Mouse (Mus musculus): ENCODE measurements around the gene Zfp143. TPM values are rescaled to one million over a fixed set of nuclear protein-coding genes. Genes with fewer than 3 reads are reported as not detected.

The Zfp143 gene
- polyA plus RNA-seq, 1 experiment from 2014 or later = 22.1 TPM

GRCm38 (mm10) chr7:110083386-110084165, 22.6 kb downstream of the Zfp143 start:
- H3K4me1 ChIP-seq (ENCODE audit: control insufficient read depth, insufficient read depth, low read length) = no peaks in the 10 kb centered on the region
- H3K9ac ChIP-seq (ENCODE audit: low read depth, low read length) = no peak overlapping the region
- 0 out of 2 replicates have a peak, but pooled peaks cover 2% of the 10 kb centered on the region for H3K9me3 ChIP-seq (ENCODE audit: control insufficient read depth, low read length)
- no peaks in the 10 kb centered on the region for H3K27me3 ChIP-seq (ENCODE audit: control insufficient read depth, insufficient read depth, low read length)
- WGBS = 72% methylated on average over 13 of the region's 13 CpGs
- H3K4me3 ChIP-seq (ENCODE audit: low read length) = no peak overlapping the region
- no peak overlapping the region for H3K4me2 ChIP-seq (replicated peaks; ENCODE audit: low read depth, low read length)
- H3K27ac ChIP-seq (ENCODE audit: low read depth, low read length) = no peak overlapping the region
- no peak for ATAC-seq (ENCODE audit: low FRiP score, low TSS enrichment)
- peaks cover 83% of the 10 kb centered on the region for H3K36me3 ChIP-seq (ENCODE audit: control insufficient read depth, insufficient read depth, low read length)

- Histone ChIP-seq H3K27me3 (ENCODE audit: control insufficient read depth, insufficient read depth, low read length) (no peaks in the 10 kb centered on the region), H3K4me1 (ENCODE audit: control insufficient read depth, insufficient read depth, low read length) (no peaks in the 10 kb centered on the region), H3K4me2 (replicated peaks; ENCODE audit: low read depth, low read length) (no peak overlapping the region), H3K36me3 (ENCODE audit: control insufficient read depth, insufficient read depth, low read length) (peaks cover 84% of the 10 kb centered on the region), H3K9me3 (ENCODE audit: control insufficient read depth, low read length) (0 out of 2 replicates have a peak, but pooled peaks cover 2% of the 10 kb centered on the region), H3K27ac (ENCODE audit: low read depth, low read length) (no peak overlapping the region), H3K4me3 (ENCODE audit: low read length) (no peak overlapping the region), H3K9ac (ENCODE audit: low read depth, low read length) (no peak overlapping the region)
- ATAC-seq (ENCODE audit: low FRiP score, low TSS enrichment) = no peak
These were observed 24.2 kb downstream of the Zfp143 start for GRCm38 (mm10) chr7:110085217-110085616.

DNA sequence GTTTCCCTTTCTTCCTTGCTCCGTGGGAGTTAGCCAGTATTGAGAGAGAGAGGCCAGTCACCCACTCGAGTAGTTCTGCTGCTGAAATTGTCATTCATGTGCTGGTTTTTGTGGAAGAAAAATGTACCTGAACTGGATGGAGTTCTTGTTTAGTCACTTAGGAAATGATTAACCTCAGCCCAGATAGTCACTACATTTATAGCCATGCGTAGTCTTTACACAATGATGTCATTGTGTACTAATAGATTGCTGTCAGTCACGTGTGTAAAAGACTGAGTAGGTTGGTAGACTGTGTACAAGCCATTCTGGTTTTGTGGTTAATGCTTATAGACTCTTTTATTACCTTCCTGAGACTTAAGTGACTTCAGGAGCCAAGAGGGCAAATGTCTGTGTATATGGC, 26.9 kb downstream of the Zfp143 start:
- peaks cover 79% of the 10 kb centered on the region for H3K36me3 ChIP-seq (ENCODE audit: control insufficient read depth, insufficient read depth, low read length)
- H3K27me3 ChIP-seq (ENCODE audit: control insufficient read depth, insufficient read depth, low read length) = no peaks in the 10 kb centered on the region
- no peaks in the 10 kb centered on the region for H3K4me1 ChIP-seq (ENCODE audit: control insufficient read depth, insufficient read depth, low read length)
- no peak overlapping the region for H3K4me3 ChIP-seq (ENCODE audit: low read length)
- WGBS = 75% methylated on average over 4 of the region's 4 CpGs
- H3K27ac ChIP-seq (ENCODE audit: low read depth, low read length) = peak overlapping the region; percentile 6; the same call in 1 of the 2 replicates
- no peaks in the 10 kb centered on the region for H3K9me3 ChIP-seq (ENCODE audit: control insufficient read depth, low read length)
- H3K4me2 ChIP-seq (replicated peaks; ENCODE audit: low read depth, low read length) = no peak overlapping the region
- no peak overlapping the region for H3K9ac ChIP-seq (ENCODE audit: low read depth, low read length)
- peak; percentile 60; the same call in 1 of the 2 replicates for ATAC-seq (ENCODE audit: low FRiP score, low TSS enrichment)

GRCm38 (mm10) chr7:110091670-110092069, 30.7 kb downstream of the Zfp143 start:
- no peaks in the 10 kb centered on the region for H3K27me3 ChIP-seq (ENCODE audit: control insufficient read depth, insufficient read depth, low read length)
- H3K4me2 ChIP-seq (replicated peaks; ENCODE audit: low read depth, low read length) = no peak overlapping the region
- no peak for ATAC-seq (ENCODE audit: low FRiP score, low TSS enrichment)
- no peak overlapping the region for H3K4me3 ChIP-seq (ENCODE audit: low read length)
- H3K27ac ChIP-seq (ENCODE audit: low read depth, low read length) = no peak overlapping the region
- peaks cover 84% of the 10 kb centered on the region for H3K36me3 ChIP-seq (ENCODE audit: control insufficient read depth, insufficient read depth, low read length)
- WGBS = 85% methylated on average over 7 of the region's 7 CpGs
- no peaks in the 10 kb centered on the region for H3K9me3 ChIP-seq (ENCODE audit: control insufficient read depth, low read length)
- no peak overlapping the region for H3K9ac ChIP-seq (ENCODE audit: low read depth, low read length)
- H3K4me1 ChIP-seq (ENCODE audit: control insufficient read depth, insufficient read depth, low read length) = no peaks in the 10 kb centered on the region

DNA sequence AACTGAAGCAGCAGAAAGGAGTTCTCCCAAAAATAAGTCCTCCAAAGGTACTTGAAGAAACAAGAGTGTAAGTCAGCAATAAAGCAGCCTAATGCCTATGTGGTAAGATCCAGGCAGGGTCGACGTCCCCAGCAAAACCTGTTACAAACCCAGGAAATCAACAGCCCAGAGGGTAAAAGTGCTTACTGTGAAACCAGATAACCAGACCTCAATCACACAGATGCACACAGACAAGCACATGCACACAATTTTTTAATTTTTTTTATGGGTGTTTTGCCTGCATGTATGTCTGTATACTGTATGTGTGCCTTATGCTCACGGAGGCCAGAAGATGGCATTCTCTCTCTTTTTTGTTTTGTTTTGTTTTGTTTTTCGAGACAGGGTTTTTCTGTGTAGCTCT, 35.3 kb downstream of the Zfp143 start:
- Histone ChIP-seq H3K27ac (ENCODE audit: low read depth, low read length) (peak overlapping the region; percentile 26), H3K27me3 (ENCODE audit: control insufficient read depth, insufficient read depth, low read length) (no peaks in the 10 kb centered on the region), H3K9me3 (ENCODE audit: control insufficient read depth, low read length) (no peaks in the 10 kb centered on the region), H3K36me3 (ENCODE audit: control insufficient read depth, insufficient read depth, low read length) (peaks cover 56% of the 10 kb centered on the region), H3K9ac (ENCODE audit: low read depth, low read length) (no peak overlapping the region), H3K4me2 (replicated peaks; ENCODE audit: low read depth, low read length) (no peak overlapping the region), H3K4me1 (ENCODE audit: control insufficient read depth, insufficient read depth, low read length) (0 out of 2 replicates have a peak, but pooled peaks cover 5% of the 10 kb centered on the region), H3K4me3 (ENCODE audit: low read length) (no peak overlapping the region)
- 79% methylated on average over 4 of the region's 4 CpGs for WGBS
- no peak for ATAC-seq (ENCODE audit: low FRiP score, low TSS enrichment)

DNA sequence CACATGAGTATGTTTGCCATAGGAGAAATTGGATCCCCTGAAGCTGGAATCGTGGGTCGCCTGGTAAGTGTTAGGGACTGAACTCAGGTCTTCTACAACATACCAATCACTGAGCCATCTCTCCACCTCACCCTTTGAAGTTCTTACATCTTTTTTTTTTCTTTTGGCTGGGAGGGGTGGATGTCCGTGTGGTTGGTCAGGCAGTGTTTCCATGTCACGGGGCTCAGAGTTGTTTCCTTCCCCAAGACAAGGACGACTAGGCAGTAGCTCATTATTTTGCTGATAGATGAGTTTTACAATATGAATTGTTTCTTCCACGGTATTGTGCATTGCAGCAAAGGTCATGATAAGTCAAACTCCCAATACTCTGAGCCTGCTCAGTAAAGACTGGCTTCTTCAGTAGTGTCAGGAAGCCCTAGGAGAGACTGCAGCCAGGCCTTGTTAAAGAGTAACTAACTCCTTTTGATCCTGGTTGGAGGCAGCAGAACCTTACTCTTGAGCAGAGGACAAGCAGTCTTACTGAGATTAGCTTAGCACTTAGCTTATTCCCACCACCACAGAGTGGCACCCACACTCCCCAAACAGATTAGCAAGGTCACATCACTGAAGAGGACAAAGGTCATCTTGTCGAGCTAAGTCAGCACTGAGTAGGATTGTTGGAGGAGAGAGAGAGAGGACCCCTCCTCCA, 36.2 kb downstream of the Zfp143 start:
- H3K27me3 ChIP-seq (ENCODE audit: control insufficient read depth, insufficient read depth, low read length) = no peaks in the 10 kb centered on the region
- peaks cover 47% of the 10 kb centered on the region for H3K36me3 ChIP-seq (ENCODE audit: control insufficient read depth, insufficient read depth, low read length)

GRCm38 (mm10) chr7:110100854-110101253, 39.8 kb downstream of the Zfp143 start:
- peak overlapping the region; percentile 62; the same call in 1 of the 2 replicates for H3K27ac ChIP-seq (ENCODE audit: low read depth, low read length)
- H3K4me1 ChIP-seq (ENCODE audit: control insufficient read depth, insufficient read depth, low read length) = 0 out of 2 replicates have a peak, but pooled peaks cover 5% of the 10 kb centered on the region
- peak; percentile 17; the same call in 1 of the 2 replicates for ATAC-seq (ENCODE audit: low FRiP score, low TSS enrichment)
- H3K27me3 ChIP-seq (ENCODE audit: control insufficient read depth, insufficient read depth, low read length) = no peaks in the 10 kb centered on the region
- no peak overlapping the region for H3K4me3 ChIP-seq (ENCODE audit: low read length)
- H3K4me2 ChIP-seq (replicated peaks; ENCODE audit: low read depth, low read length) = no peak overlapping the region
- no peaks in the 10 kb centered on the region for H3K9me3 ChIP-seq (ENCODE audit: control insufficient read depth, low read length)
- H3K36me3 ChIP-seq (ENCODE audit: control insufficient read depth, insufficient read depth, low read length) = peaks cover 12% of the 10 kb centered on the region; the same call in 1 of the 2 replicates
- 34% methylated on average over 6 of the region's 6 CpGs for WGBS
- peak overlapping the region; percentile 7; the same call in 1 of the 2 replicates for H3K9ac ChIP-seq (ENCODE audit: low read depth, low read length)

More for the DNA sequence above, 36.2 kb downstream of the Zfp143 start:
- Histone ChIP-seq H3K27ac (ENCODE audit: low read depth, low read length) (peak overlapping the region; percentile 43), H3K4me1 (ENCODE audit: control insufficient read depth, insufficient read depth, low read length) (0 out of 2 replicates have a peak, but pooled peaks cover 5% of the 10 kb centered on the region), H3K9ac (ENCODE audit: low read depth, low read length) (no peak overlapping the region), H3K4me2 (replicated peaks; ENCODE audit: low read depth, low read length) (no peak overlapping the region), H3K4me3 (ENCODE audit: low read length) (no peak overlapping the region), H3K9me3 (ENCODE audit: control insufficient read depth, low read length) (no peaks in the 10 kb centered on the region)
- ATAC-seq (ENCODE audit: low FRiP score, low TSS enrichment) = peak; percentile 58; the same call in 1 of the 2 replicates
- WGBS = 42% methylated on average over 7 of the region's 7 CpGs

DNA sequence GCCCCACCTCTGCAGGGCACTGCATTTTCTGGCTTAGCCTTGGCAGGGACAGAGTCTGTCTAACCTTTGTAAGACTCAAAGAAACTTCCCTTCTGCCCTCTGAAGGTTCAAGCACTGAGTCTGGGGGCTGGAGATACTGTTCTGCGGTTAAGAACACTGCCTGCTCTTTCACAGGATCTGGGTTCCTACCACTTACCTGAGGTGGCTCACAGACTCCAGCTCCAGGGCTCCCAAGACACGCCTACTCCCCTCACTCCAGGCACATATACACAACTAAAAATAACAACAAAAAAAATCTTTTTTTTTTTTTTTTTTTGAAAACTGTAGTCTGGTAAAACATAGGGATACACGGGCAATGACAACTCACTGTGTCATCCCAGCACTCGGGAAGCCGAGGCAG, 40.2 kb downstream of the Zfp143 start:
- WGBS = 68% methylated on average over 5 of the region's 5 CpGs

More for the DNA sequence above, 40.2 kb downstream of the Zfp143 start:
- Histone ChIP-seq H3K4me2 (replicated peaks; ENCODE audit: low read depth, low read length) (no peak overlapping the region), H3K27me3 (ENCODE audit: control insufficient read depth, insufficient read depth, low read length) (no peaks in the 10 kb centered on the region), H3K4me1 (ENCODE audit: control insufficient read depth, insufficient read depth, low read length) (0 out of 2 replicates have a peak, but pooled peaks cover 5% of the 10 kb centered on the region), H3K9me3 (ENCODE audit: control insufficient read depth, low read length) (no peaks in the 10 kb centered on the region), H3K4me3 (ENCODE audit: low read length) (no peak overlapping the region), H3K27ac (ENCODE audit: low read depth, low read length) (peak overlapping the region; percentile 62; the same call in 1 of the 2 replicates), H3K36me3 (ENCODE audit: control insufficient read depth, insufficient read depth, low read length) (peaks cover 8% of the 10 kb centered on the region; the same call in 1 of the 2 replicates), H3K9ac (ENCODE audit: low read depth, low read length) (peak overlapping the region; percentile 7; the same call in 1 of the 2 replicates)
- 0 out of 2 replicates have a peak, but pooled peaks have one; percentile 37 for ATAC-seq (ENCODE audit: low FRiP score, low TSS enrichment)
